Mouse (Mus musculus) neural tube, embryonic 15.5 days (tissue): ENCODE measurements around the gene Ankrd24. TPM values are rescaled to one million over a fixed set of nuclear protein-coding genes. Genes with fewer than 3 reads are reported as not detected.

Experiments used
- ATAC-seq: fragments of 200-750 bp; cut with Nextera tagmentation; 2 replicates; pipeline ENCODE4 v1.8.0; 2017; ENCODE audit warnings: mild to moderate bottlenecking, moderate TSS enrichment, moderate library complexity; ENCODE audit not compliant: low FRiP score
- H3K27ac ChIP-seq: fragments of 300-500 bp; sonication (generic); replicated peaks from 2 replicates; pipeline ENCODE4 v1.5.1; 2015; ENCODE audit warnings: mild to moderate bottlenecking, inconsistent platforms
- H3K27me3 ChIP-seq: fragments of 300-500 bp; sonication (generic); replicated peaks from 2 replicates; pipeline ENCODE4 v1.6.1; 2015; ENCODE audit warnings: inconsistent platforms
- H3K36me3 ChIP-seq: fragments of 300-500 bp; sonication (generic); 2 replicates; pipeline ENCODE4 v1.6.1; 2015; ENCODE audit warnings: inconsistent platforms
- H3K4me1 ChIP-seq: fragments of 300-500 bp; sonication (generic); 2 replicates; pipeline ENCODE4 v1.6.1; 2015; ENCODE audit warnings: inconsistent platforms
- H3K4me2 ChIP-seq: fragments of 300-500 bp; sonication (generic); 2 replicates; pipeline ENCODE4 v1.6.1; 2015; ENCODE audit warnings: inconsistent platforms, mild to moderate bottlenecking, moderate library complexity
- H3K4me3 ChIP-seq: fragments of 300-500 bp; sonication (generic); replicated peaks from 2 replicates; pipeline ENCODE4 v1.5.1; 2015; ENCODE audit warnings: mild to moderate bottlenecking, inconsistent platforms
- H3K9ac ChIP-seq: fragments of 300-500 bp; sonication (generic); replicated peaks from 2 replicates; pipeline ENCODE4 v1.6.1; 2015; ENCODE audit warnings: mild to moderate bottlenecking, inconsistent platforms
- H3K9me3 ChIP-seq: fragments of 300-500 bp; sonication (generic); replicated peaks from 2 replicates; pipeline ENCODE4 v1.6.1; 2016; ENCODE audit warnings: inconsistent platforms
- WGBS: fragments of 180-500 bp; shearing (Covaris S2); methylation state at CpG from one replicate; pipeline ENCODE4 v1.1.7; 2015; ENCODE audit warnings: mixed read lengths; 5-methylcytosine and 5-hydroxymethylcytosine counted together
- polyA plus RNA-seq: library from polyadenylated mRNA; unstranded; fragments of >200 nt; fragmentation: Nextera tagmentation; extraction: Ambion mirVana; gene quantifications from 2 replicates; pipeline ENCODE4 v1.2.1, GENCODE M21; 2015

The Ankrd24 gene
- polyA plus RNA-seq, 1 experiment from 2014 or later = 24.2 TPM

DNA sequence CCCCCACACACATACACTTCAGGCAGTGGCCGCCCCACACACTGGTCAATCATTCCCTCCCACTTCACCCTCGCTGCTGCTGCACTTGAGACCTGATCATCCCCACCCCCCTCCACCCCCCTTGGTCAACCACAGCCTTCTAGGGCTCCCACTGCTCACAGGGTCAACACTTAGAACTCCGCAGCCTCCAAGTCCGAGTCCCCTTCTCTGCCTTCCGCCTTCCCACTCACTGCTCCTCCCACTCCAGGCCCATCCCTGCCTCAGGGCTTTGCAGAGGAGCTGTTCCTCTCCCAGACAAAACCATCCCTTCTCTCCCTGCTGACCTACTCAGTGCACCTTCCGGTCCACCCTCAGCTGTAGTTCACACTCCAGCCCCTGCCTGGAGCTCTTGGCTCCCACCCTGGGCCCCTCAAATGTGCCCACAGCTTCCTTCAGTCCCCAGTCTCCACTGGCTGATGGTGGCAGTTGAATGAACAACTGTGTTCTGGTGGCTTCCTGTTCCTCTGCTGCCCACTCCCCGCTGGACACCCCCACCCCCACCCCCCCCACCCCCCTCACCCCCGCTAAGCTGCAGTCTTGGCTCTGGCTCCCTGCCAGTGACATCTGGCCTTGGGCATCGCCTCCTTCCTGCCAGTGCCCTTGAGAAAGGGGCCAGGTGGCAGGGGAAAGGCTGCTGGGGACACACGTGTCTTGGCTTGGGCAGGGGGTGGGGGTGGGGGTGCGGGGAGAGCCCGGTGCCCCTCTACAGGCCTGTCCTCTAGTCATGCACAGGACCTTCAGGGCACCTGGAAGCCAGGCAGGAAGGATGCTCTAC is 31.0 kb upstream of the Ankrd24 start:
- Histone ChIP-seq H3K4me1 (peaks cover 44% of the 10 kb centered on the region), H3K9me3 (no peaks in the 10 kb centered on the region), H3K4me2 (peak overlapping the region; percentile 49), H3K27me3 (peaks cover 34% of the 10 kb centered on the region), H3K9ac (no peak overlapping the region), H3K36me3 (no peaks in the 10 kb centered on the region), H3K4me3 (0 out of 2 replicates have a peak overlapping the region, but pooled peaks have one; percentile 2), H3K27ac (peak overlapping the region; percentile 10; the same call in 1 of the 2 replicates)
- 5% methylated on average over 10 of the region's 12 CpGs for WGBS
- peak; percentile 14; the same call in 1 of the 2 replicates for ATAC-seq

DNA sequence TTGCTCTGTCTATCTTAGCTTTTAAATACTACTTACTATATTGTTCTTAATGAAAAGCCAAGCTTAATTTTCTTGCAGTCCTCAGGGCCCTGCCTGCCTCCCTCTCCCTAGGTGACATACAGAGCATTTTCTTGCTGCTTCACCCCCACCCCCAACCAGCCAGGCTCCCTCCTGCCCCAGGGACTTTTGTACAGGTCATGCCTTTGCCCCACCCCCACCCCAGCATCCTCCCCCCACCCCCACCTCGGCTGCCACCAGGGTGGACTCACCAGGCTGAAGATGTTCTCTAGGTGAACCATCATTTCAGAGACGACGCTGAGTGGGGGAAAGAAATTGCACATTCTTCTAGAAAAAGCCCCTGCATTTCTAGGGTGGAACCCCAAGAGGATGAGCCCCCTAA is 30.0 kb upstream of the Ankrd24 start:
- WGBS = 27% methylated on average over 3 of the region's 3 CpGs
- Histone ChIP-seq H3K9ac (no peak overlapping the region), H3K36me3 (no peaks in the 10 kb centered on the region), H3K27me3 (peaks cover 24% of the 10 kb centered on the region), H3K27ac (no peak overlapping the region), H3K4me2 (no peak overlapping the region), H3K4me3 (no peak overlapping the region), H3K4me1 (peaks cover 47% of the 10 kb centered on the region), H3K9me3 (no peaks in the 10 kb centered on the region)
- ATAC-seq = no peak

DNA sequence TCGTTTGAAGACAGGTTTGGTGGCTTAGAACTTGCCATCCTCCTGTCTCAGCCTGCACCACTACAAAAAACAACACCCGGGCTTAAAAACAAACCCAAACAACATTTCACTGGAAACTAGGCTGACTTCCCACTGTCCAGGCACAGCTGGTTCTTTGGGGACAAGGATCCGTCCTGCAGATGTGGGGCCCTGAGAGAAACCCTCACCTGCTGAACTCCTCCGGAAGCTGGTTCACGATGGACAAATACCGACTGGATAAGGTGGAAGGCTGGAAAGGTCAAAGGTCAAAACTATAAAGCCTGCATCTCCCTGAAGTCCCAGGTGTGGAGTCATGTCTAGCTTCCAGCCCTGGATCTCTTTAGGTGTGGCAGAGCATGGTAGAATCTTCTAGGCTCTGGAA is 29.5 kb upstream of the Ankrd24 start:
- ATAC-seq = no peak
- H3K27ac ChIP-seq = no peak overlapping the region
- no peak overlapping the region for H3K4me2 ChIP-seq
- WGBS = 49% methylated on average over 6 of the region's 6 CpGs
- H3K9ac ChIP-seq = no peak overlapping the region
- no peaks in the 10 kb centered on the region for H3K9me3 ChIP-seq
- H3K4me1 ChIP-seq = peaks cover 47% of the 10 kb centered on the region
- peaks cover 20% of the 10 kb centered on the region for H3K27me3 ChIP-seq
- no peak overlapping the region for H3K4me3 ChIP-seq
- H3K36me3 ChIP-seq = no peaks in the 10 kb centered on the region

DNA sequence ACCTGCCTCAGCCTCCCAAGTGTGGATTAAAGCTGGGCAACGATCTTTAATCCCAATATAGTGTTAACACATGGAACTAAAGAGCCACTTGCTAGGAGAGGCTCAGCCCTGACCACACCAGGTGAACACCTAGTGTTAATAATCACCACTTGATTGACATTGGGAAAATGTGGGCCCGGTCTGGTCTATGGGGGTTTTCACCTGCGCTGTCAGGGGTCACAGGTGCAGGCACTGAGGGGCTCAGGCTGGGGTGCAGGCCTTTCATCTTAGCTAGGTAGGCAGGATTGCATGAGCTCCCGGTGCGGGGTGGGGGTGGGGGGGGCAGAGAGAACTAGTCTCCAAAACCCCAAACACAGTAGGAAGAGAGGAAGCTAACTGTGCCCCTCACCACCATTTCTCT is 28.7 kb upstream of the Ankrd24 start:
- H3K36me3 ChIP-seq = no peaks in the 10 kb centered on the region
- WGBS = 77% methylated on average over 5 of the region's 5 CpGs
- no peak for ATAC-seq
- no peaks in the 10 kb centered on the region for H3K9me3 ChIP-seq
- H3K27ac ChIP-seq = no peak overlapping the region
- H3K4me2 ChIP-seq = no peak overlapping the region
- no peak overlapping the region for H3K9ac ChIP-seq
- H3K4me1 ChIP-seq = peaks cover 51% of the 10 kb centered on the region
- H3K27me3 ChIP-seq = peaks cover 12% of the 10 kb centered on the region
- H3K4me3 ChIP-seq = no peak overlapping the region

DNA sequence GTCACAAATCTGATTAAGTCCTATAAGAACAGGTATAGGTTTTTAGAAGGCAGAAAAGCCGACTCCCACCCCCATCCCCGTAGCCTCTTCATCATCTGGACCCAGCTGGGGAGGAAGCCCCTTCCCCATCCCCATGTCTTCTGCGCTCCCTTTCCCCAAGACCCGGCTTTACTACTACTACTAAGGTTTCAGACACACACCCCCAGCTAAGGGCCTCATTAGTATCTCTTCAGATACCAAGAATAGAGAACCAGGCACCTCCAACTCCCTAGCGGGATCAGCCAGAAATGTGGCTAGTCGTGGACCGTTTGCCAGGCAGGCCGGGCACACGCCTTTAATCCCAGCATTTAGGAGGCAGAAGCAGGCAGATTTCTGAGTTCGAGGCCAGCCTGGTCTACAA is 28.2 kb upstream of the Ankrd24 start:
- no peaks in the 10 kb centered on the region for H3K9me3 ChIP-seq
- peaks cover 8% of the 10 kb centered on the region; the same call in 1 of the 2 replicates for H3K27me3 ChIP-seq
- WGBS = 51% methylated on average over 10 of the region's 10 CpGs
- H3K36me3 ChIP-seq = no peaks in the 10 kb centered on the region
- no peak for ATAC-seq
- H3K4me3 ChIP-seq = no peak overlapping the region
- no peak overlapping the region for H3K9ac ChIP-seq
- H3K4me1 ChIP-seq = peaks cover 55% of the 10 kb centered on the region
- H3K27ac ChIP-seq = no peak overlapping the region
- H3K4me2 ChIP-seq = no peak overlapping the region

DNA sequence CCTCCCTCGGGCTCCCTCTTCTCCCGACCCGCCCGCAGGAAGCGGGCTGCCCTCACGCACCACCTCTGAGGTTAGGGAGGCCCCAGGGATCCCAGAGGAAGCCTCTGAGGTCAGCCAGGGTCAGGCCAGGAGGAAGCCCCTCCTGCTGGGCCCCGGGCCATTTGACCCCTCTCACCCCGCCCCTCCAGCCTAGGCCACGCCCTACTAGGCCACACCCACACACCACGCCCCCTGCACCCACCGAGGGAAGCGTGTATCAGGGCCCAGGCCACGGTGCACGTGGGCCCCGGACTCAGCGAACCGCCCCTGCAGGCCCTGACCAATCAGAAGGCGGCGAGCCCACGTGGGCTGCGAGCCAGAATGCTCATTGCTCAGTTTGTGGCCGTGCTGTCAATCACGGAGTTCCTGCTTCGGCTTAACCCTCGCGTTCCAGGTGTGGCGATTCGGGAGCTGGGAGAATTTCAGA is 27.6 kb upstream of the Ankrd24 start, which contains the start of gene Tle6:
Gene Tle6, minus strand, starts transcription at position 336 of the 466 bp plus-strand sequence.
- WGBS = under 1% methylated on average over 28 of the region's 28 CpGs
- ATAC-seq = peak; percentile 62
- no peaks in the 10 kb centered on the region for H3K36me3 ChIP-seq
- peak within 1 kb of the TSS; percentile 72 for H3K4me2 ChIP-seq
- peaks cover 3% of the 10 kb centered on the region; the same call in 1 of the 2 replicates for H3K27me3 ChIP-seq
- no peak within 1 kb of the TSS for H3K27ac ChIP-seq
- peaks cover 55% of the 10 kb centered on the region for H3K4me1 ChIP-seq
- H3K9ac ChIP-seq = peak within 1 kb of the TSS; percentile 23; the same call in 1 of the 2 replicates
- peak within 1 kb of the TSS; percentile 33 for H3K4me3 ChIP-seq
- H3K9me3 ChIP-seq = no peaks in the 10 kb centered on the region

DNA sequence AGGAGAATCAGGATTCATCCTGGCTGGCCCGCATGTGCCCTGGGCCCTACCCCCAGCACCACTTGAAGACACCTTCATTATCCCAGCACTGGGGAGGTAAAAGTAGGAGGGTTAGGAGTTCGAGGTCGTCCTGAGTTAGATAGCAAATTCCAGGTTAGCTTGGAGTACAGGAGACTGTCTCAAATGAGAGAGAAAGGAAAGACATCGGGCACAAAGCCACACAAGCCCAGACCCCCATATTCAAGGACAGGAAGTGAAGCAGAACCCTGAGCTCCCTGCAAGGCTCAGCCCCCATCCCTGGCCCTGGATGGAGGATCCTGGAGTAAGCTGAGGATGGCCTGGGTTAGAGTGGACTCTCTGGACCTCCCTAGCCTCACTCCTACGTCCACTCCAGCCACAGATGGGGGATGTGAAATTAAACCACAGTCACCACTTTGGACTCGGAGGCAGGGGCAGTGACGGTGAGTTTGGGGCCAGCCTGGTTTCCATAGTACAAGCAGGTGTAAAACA is 26.9 kb upstream of the Ankrd24 start:
- WGBS = 30% methylated on average over 7 of the region's 7 CpGs
- H3K4me1 ChIP-seq = peaks cover 50% of the 10 kb centered on the region
- H3K9ac ChIP-seq = no peak overlapping the region
- no peaks in the 10 kb centered on the region for H3K27me3 ChIP-seq
- peak overlapping the region; percentile 33 for H3K4me3 ChIP-seq
- H3K27ac ChIP-seq = no peak overlapping the region
- H3K9me3 ChIP-seq = no peaks in the 10 kb centered on the region
- H3K36me3 ChIP-seq = no peaks in the 10 kb centered on the region
- ATAC-seq = no peak
- H3K4me2 ChIP-seq = peak overlapping the region; percentile 72

DNA sequence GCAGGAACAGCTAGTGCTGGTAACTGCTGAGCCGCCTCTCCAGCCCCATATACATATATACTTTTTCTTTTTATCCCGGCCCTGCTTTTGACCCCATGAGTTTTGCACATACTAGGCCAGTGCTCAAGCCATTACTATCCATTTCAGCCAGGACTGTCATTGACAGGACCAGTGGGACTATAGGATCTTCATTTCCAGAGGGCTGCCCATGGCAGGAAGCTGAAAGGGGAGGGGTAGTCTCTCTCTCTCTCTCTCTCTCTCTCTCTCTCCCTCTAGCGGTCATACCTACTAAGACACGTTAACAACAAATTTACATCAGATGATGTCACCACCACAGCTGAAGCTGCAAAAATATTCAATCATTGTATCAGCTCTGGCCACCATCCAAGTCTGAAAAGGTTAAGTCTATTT is 25.6 kb upstream of the Ankrd24 start:
- H3K4me3 ChIP-seq = no peak overlapping the region
- no peak overlapping the region for H3K4me2 ChIP-seq
- H3K9me3 ChIP-seq = no peaks in the 10 kb centered on the region
- no peak overlapping the region for H3K9ac ChIP-seq
- no peaks in the 10 kb centered on the region for H3K27me3 ChIP-seq
- no peak for ATAC-seq
- 11% methylated on average over 4 of the region's 4 CpGs for WGBS
- no peaks in the 10 kb centered on the region for H3K36me3 ChIP-seq
- H3K4me1 ChIP-seq = peaks cover 45% of the 10 kb centered on the region
- peak overlapping the region; percentile 33; the same call in 1 of the 2 replicates for H3K27ac ChIP-seq

DNA sequence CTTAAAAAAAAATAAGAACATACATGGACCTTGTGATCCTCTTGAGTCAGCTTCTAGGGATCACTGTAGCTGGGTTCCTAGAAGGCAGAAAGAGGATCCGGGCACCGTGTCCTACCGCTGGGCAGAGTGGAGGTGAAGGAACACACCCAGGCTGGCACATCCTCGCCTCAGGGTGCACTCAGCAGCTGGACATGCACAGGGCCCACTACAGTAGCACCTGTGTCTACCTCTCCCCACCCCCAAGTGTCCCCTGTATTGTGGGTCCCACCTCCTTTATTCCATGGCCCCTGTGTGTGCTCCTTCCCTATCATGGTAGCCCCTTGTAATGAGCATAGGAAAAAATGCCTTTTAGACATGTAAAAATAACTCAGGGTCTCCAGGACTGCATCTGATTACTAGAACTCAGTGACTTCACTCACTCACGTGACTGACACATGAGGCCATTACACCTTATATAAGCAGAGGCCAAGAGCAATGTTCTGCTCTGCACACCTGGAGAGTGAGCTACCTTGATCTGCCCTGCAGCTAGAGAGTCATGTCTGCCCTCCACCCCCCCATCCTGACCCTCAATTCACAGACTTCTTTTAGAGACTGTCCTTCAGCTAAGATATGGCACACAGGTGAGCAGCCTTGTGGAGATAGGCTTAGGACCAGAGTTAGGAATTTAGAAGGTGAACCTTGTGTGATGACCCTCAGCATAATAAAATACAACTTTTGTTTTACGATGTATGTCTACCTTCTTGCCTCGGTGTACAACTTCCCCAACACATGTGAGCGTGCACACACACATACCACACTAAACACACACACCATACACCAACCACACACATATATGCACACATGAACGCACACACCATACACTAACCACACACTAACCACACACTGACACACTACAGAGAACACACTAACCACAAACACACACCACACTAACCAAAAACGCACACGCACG is 24.0 kb upstream of the Ankrd24 start:
- H3K27ac ChIP-seq = peak overlapping the region; percentile 94; the same call in 1 of the 2 replicates
- peaks cover 42% of the 10 kb centered on the region for H3K4me1 ChIP-seq
- no peak for ATAC-seq
- H3K9me3 ChIP-seq = no peaks in the 10 kb centered on the region
- no peaks in the 10 kb centered on the region for H3K27me3 ChIP-seq
- WGBS = 86% methylated on average over 12 of the region's 12 CpGs
- H3K36me3 ChIP-seq = no peaks in the 10 kb centered on the region
- H3K4me3 ChIP-seq = peak overlapping the region; percentile 61; the same call in 1 of the 2 replicates
- peak overlapping the region; percentile 90 for H3K4me2 ChIP-seq
- H3K9ac ChIP-seq = 0 out of 2 replicates have a peak overlapping the region, but pooled peaks have one; percentile 5

DNA sequence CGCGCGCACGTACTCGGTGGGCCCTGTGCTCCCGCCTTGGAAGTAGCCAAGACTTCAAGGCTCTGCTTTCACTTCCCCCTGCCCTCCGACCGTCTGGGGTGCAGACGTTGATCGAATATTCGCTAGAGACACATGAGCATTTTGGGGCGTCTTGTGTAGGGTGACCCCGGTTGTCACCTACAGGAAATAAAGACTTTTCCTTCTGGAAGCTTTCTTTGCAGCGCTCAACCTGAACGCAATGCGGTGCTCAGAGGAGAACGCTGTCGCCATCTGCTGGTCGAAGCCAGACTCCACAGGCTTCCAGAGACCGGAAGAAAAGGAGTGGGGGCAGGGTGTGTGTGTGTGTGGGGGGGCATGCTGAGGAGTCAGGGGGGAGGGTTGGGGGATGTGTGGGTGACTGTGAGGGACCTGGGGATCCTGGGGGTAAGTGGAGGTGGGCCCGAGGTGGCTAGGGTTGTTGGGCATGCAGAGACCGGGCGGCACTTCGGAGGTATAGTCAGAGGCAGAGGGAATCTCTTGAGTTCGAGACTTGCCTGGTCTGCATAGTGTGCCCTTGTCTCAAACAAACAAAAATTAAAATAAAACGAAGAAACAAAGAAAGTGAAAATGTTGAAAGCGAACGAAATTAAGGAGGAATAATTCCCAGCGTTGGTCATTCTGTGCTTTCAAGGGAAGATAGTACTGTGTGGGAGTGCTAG is 23.2 kb upstream of the Ankrd24 start:
- Histone ChIP-seq H3K27ac (peak overlapping the region; percentile 94), H3K4me3 (peak overlapping the region; percentile 61), H3K4me1 (peaks cover 42% of the 10 kb centered on the region), H3K9me3 (no peaks in the 10 kb centered on the region), H3K27me3 (no peaks in the 10 kb centered on the region), H3K4me2 (peak overlapping the region; percentile 90), H3K36me3 (no peaks in the 10 kb centered on the region), H3K9ac (peak overlapping the region; percentile 57)
- WGBS = 21% methylated on average over 29 of the region's 29 CpGs
- peak; percentile 46 for ATAC-seq

DNA sequence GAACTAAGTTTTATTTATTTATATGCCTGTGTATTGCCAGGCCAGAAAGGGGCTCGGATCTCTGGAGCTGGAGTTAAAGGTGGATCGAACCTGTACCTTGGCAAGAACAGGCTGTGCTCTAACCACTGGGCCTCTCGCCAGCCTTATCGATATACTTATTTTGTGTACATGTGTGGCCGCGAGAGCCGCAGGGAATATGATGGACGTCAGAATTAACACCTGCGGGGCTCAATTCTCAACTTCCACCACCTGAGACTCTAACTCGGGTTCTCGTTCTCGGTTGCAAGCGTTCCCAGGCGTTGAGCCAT is 22.7 kb upstream of the Ankrd24 start:
- H3K4me1 ChIP-seq = peaks cover 38% of the 10 kb centered on the region
- peak overlapping the region; percentile 61 for H3K4me3 ChIP-seq
- no peaks in the 10 kb centered on the region for H3K9me3 ChIP-seq
- ATAC-seq = peak; percentile 8; the same call in 1 of the 2 replicates
- 3% methylated on average over 14 of the region's 14 CpGs for WGBS
- peak overlapping the region; percentile 57 for H3K9ac ChIP-seq
- peak overlapping the region; percentile 90 for H3K4me2 ChIP-seq
- no peaks in the 10 kb centered on the region for H3K36me3 ChIP-seq
- no peaks in the 10 kb centered on the region for H3K27me3 ChIP-seq
- H3K27ac ChIP-seq = peak overlapping the region; percentile 94
